Mouse (Mus musculus): Measurements from ENCODE around the gene Snn. TPM values are rescaled to one million over a fixed set of nuclear protein-coding genes. Genes with fewer than 3 reads are reported as not detected.

Snn gene
- polyA plus RNA-seq, 1 experiment, result 31.0 TPM

GRCm38 (mm10) chr16:11066833-11067191 lies 6.1 kb downstream of the Snn start:
- TF ChIP-seq MAX (IDR thresholded peaks at IDR 0.05; ENCODE audit: low read depth) (no peak), MYOG (IDR thresholded peaks at IDR 0.05; ENCODE audit: control insufficient read depth in 1 of 3, insufficient read depth in 1 of 3, insufficient read length in 2 of 3, low read depth in 2 of 3) (peak in 1 of 3 experiments; percentile 68), MYOD1 (IDR thresholded peaks at IDR 0.05; ENCODE audit: control insufficient read depth in 1 of 3, insufficient read length in 2 of 3, low read depth in 2 of 3) (peak in 2 of 3 experiments; percentile 39 to 64)

GRCm38 (mm10) chr16:11068666-11069065 lies 7.9 kb downstream of the Snn start:
- H3K36me3 ChIP-seq (ENCODE audit: control insufficient read depth, insufficient read depth), result peaks cover 1% of the 10 kb centered on the region
- no peak overlapping the region for H3ac ChIP-seq (ENCODE audit: control insufficient read depth, insufficient read length)
- H3K79me2 ChIP-seq (ENCODE audit: control insufficient read depth, insufficient read depth), result peaks cover 62% of the 10 kb centered on the region
- no peak overlapping the region for H3K4me2 ChIP-seq (ENCODE audit: low read depth)
- TF ChIP-seq POLR2AphosphoS2 (IDR thresholded peaks at IDR 0.05; ENCODE audit: insufficient read length, low read depth) (no peak), TCF12 (IDR thresholded peaks at IDR 0.05; ENCODE audit: insufficient read depth, poor library complexity, severe bottlenecking) (no peak), SRF (IDR thresholded peaks at IDR 0.05; ENCODE audit: control insufficient read depth, insufficient read length, low read depth) (no peak), MAX (IDR thresholded peaks at IDR 0.05; ENCODE audit: low read depth) (no peak), MYOD1 (IDR thresholded peaks at IDR 0.05; ENCODE audit: control insufficient read depth in 1 of 3, insufficient read length in 2 of 3, low read depth in 2 of 3) (no peak), CEBPB (IDR thresholded peaks at IDR 0.05; ENCODE audit: insufficient read depth, poor library complexity, severe bottlenecking) (no peak), USF1 (IDR thresholded peaks at IDR 0.05; ENCODE audit: low read depth) (no peak), POLR2A (IDR thresholded peaks at IDR 0.05; ENCODE audit: insufficient read length, low read depth) (no peak), E2F4 (IDR thresholded peaks at IDR 0.05; ENCODE audit: insufficient read depth) (no peak), REST (IDR thresholded peaks at IDR 0.05; ENCODE audit: insufficient read depth, insufficient read length) (no peak), TCF3 (IDR thresholded peaks at IDR 0.05; ENCODE audit: insufficient read length, low read depth) (no peak), MYOG (IDR thresholded peaks at IDR 0.05; ENCODE audit: control insufficient read depth in 1 of 3, insufficient read depth in 1 of 3, insufficient read length in 2 of 3, low read depth in 2 of 3) (no peak)
- no peak overlapping the region for H3K4me3 ChIP-seq
- H3K27me3 ChIP-seq (ENCODE audit: control insufficient read depth, insufficient read depth, insufficient read length), result no peaks in the 10 kb centered on the region

More at GRCm38 (mm10) chr16:11066833-11067191, 6.1 kb downstream of the Snn start:
- Histone ChIP-seq H3ac (ENCODE audit: control insufficient read depth, insufficient read length) (peak overlapping the region; percentile 62), H3K4me2 (ENCODE audit: low read depth) (peak overlapping the region; percentile 98), H3K79me2 (ENCODE audit: control insufficient read depth, insufficient read depth) (peaks cover 52% of the 10 kb centered on the region), H3K36me3 (ENCODE audit: control insufficient read depth, insufficient read depth) (no peaks in the 10 kb centered on the region), H3K27me3 (ENCODE audit: control insufficient read depth, insufficient read depth, insufficient read length) (no peaks in the 10 kb centered on the region), H3K4me3 (peak overlapping the region; percentile 63)

GRCm38 (mm10) chr16:11069271-11069670 lies 8.5 kb downstream of the Snn start:
- Histone ChIP-seq H3K4me3 (no peak overlapping the region), H3K79me2 (ENCODE audit: control insufficient read depth, insufficient read depth) (peaks cover 68% of the 10 kb centered on the region), H3ac (ENCODE audit: control insufficient read depth, insufficient read length) (no peak overlapping the region), H3K27me3 (ENCODE audit: control insufficient read depth, insufficient read depth, insufficient read length) (no peaks in the 10 kb centered on the region), H3K4me2 (ENCODE audit: low read depth) (no peak overlapping the region), H3K36me3 (ENCODE audit: control insufficient read depth, insufficient read depth) (peaks cover 7% of the 10 kb centered on the region)
- no peak for TF ChIP-seq CEBPB (IDR thresholded peaks at IDR 0.05; ENCODE audit: insufficient read depth, poor library complexity, severe bottlenecking)

- no peak overlapping the region for H3K4me3 ChIP-seq
- H3K27me3 ChIP-seq (ENCODE audit: control insufficient read depth, insufficient read depth, insufficient read length), result no peaks in the 10 kb centered on the region
- peaks cover 13% of the 10 kb centered on the region for H3K36me3 ChIP-seq (ENCODE audit: control insufficient read depth, insufficient read depth)
- H3ac ChIP-seq (ENCODE audit: control insufficient read depth, insufficient read length), result no peak overlapping the region
- TF ChIP-seq E2F4 (IDR thresholded peaks at IDR 0.05; ENCODE audit: insufficient read depth) (no peak), POLR2A (IDR thresholded peaks at IDR 0.05; ENCODE audit: insufficient read length, low read depth) (no peak), USF1 (IDR thresholded peaks at IDR 0.05; ENCODE audit: low read depth) (no peak), REST (IDR thresholded peaks at IDR 0.05; ENCODE audit: insufficient read depth, insufficient read length) (no peak), MYOD1 (IDR thresholded peaks at IDR 0.05; ENCODE audit: control insufficient read depth in 1 of 3, insufficient read length in 2 of 3, low read depth in 2 of 3) (no peak), SRF (IDR thresholded peaks at IDR 0.05; ENCODE audit: control insufficient read depth, insufficient read length, low read depth) (no peak), TCF3 (IDR thresholded peaks at IDR 0.05; ENCODE audit: insufficient read length, low read depth) (no peak), POLR2AphosphoS2 (IDR thresholded peaks at IDR 0.05; ENCODE audit: insufficient read length, low read depth) (no peak), TCF12 (IDR thresholded peaks at IDR 0.05; ENCODE audit: insufficient read depth, poor library complexity, severe bottlenecking) (no peak), CEBPB (IDR thresholded peaks at IDR 0.05; ENCODE audit: insufficient read depth, poor library complexity, severe bottlenecking) (no peak), MAX (IDR thresholded peaks at IDR 0.05; ENCODE audit: low read depth) (no peak), MYOG (IDR thresholded peaks at IDR 0.05; ENCODE audit: control insufficient read depth in 1 of 3, insufficient read depth in 1 of 3, insufficient read length in 2 of 3, low read depth in 2 of 3) (no peak)
- H3K4me2 ChIP-seq (ENCODE audit: low read depth), result no peak overlapping the region
- H3K79me2 ChIP-seq (ENCODE audit: control insufficient read depth, insufficient read depth), result peaks cover 74% of the 10 kb centered on the region
These were observed 9.1 kb downstream of the Snn start for GRCm38 (mm10) chr16:11069710-11070420.

- no peak overlapping the region for H3K4me2 ChIP-seq (ENCODE audit: low read depth)
- no peaks in the 10 kb centered on the region for H3K27me3 ChIP-seq (ENCODE audit: control insufficient read depth, insufficient read depth, insufficient read length)
- H3ac ChIP-seq (ENCODE audit: control insufficient read depth, insufficient read length), result no peak overlapping the region
- H3K36me3 ChIP-seq (ENCODE audit: control insufficient read depth, insufficient read depth), result peaks cover 19% of the 10 kb centered on the region
- TF ChIP-seq REST (IDR thresholded peaks at IDR 0.05; ENCODE audit: insufficient read depth, insufficient read length), result no peak
- no peak for TF ChIP-seq TCF3 (IDR thresholded peaks at IDR 0.05; ENCODE audit: insufficient read length, low read depth)
- TF ChIP-seq MAX (IDR thresholded peaks at IDR 0.05; ENCODE audit: low read depth), result no peak
- TF ChIP-seq TCF12 (IDR thresholded peaks at IDR 0.05; ENCODE audit: insufficient read depth, poor library complexity, severe bottlenecking), result no peak
- no peak for TF ChIP-seq SRF (IDR thresholded peaks at IDR 0.05; ENCODE audit: control insufficient read depth, insufficient read length, low read depth)
- TF ChIP-seq CEBPB (IDR thresholded peaks at IDR 0.05; ENCODE audit: insufficient read depth, poor library complexity, severe bottlenecking), result no peak
- TF ChIP-seq MYOG (IDR thresholded peaks at IDR 0.05; ENCODE audit: control insufficient read depth in 1 of 3, insufficient read depth in 1 of 3, insufficient read length in 2 of 3, low read depth in 2 of 3), result no peak
- TF ChIP-seq E2F4 (IDR thresholded peaks at IDR 0.05; ENCODE audit: insufficient read depth), result no peak
- TF ChIP-seq MYOD1 (IDR thresholded peaks at IDR 0.05; ENCODE audit: control insufficient read depth in 1 of 3, insufficient read length in 2 of 3, low read depth in 2 of 3), result no peak
- TF ChIP-seq POLR2AphosphoS2 (IDR thresholded peaks at IDR 0.05; ENCODE audit: insufficient read length, low read depth), result no peak
- TF ChIP-seq POLR2A (IDR thresholded peaks at IDR 0.05; ENCODE audit: insufficient read length, low read depth), result no peak
- no peak for TF ChIP-seq USF1 (IDR thresholded peaks at IDR 0.05; ENCODE audit: low read depth)
- peaks cover 80% of the 10 kb centered on the region for H3K79me2 ChIP-seq (ENCODE audit: control insufficient read depth, insufficient read depth)
- no peak overlapping the region for H3K4me3 ChIP-seq
These were observed 10.4 kb downstream of the Snn start for GRCm38 (mm10) chr16:11071176-11071575.
